8 mouse cellular contexts compared by ENCODE assay signal in genomic region chr5:128917116-128917959, GRCm38 (mm10). TPM values are rescaled to one million over a fixed set of nuclear protein-coding genes. Genes with fewer than 3 reads are reported as not detected.
A peak's percentile ranks its signal among the peaks of the same experiment; 100 is the strongest.
DNase-seq lines count a peak whose midpoint lies in the region; TF ChIP-seq lines count a peak whose summit lies in the region.

No protein-coding gene starts in this region.

- no peaks in the 10 kb centered on the region for H3K79me2 ChIP-seq in myocyte (ENCODE audit: control insufficient read depth, insufficient read depth)

- H3K27me3 ChIP-seq in heart, embryonic 10.5 days (ENCODE audit: insufficient read depth, poor library complexity, severe bottlenecking), result no peaks in the 10 kb centered on the region
- H3K27me3 ChIP-seq in limb, embryonic 10.5 days (ENCODE audit: low read depth, poor library complexity, severe bottlenecking), result no peaks in the 10 kb centered on the region
- no peaks in the 10 kb centered on the region for H3K27me3 ChIP-seq in myocyte (ENCODE audit: control insufficient read depth, insufficient read depth, insufficient read length)

- intact Hi-C loops in heart, postnatal 25 days (cut with DNase I), result no loop called here
- intact Hi-C loops in heart, postnatal 10 days (cut with DNase I), result no loop called here

- H3K9me3 ChIP-seq in heart, embryonic 10.5 days, result no peaks in the 10 kb centered on the region
- H3K9me3 ChIP-seq in limb, embryonic 10.5 days (replicated peaks), result no peaks in the 10 kb centered on the region

- H3K36me3 ChIP-seq in heart, embryonic 10.5 days, result no peaks in the 10 kb centered on the region
- H3K36me3 ChIP-seq in limb, embryonic 10.5 days, result no peaks in the 10 kb centered on the region
- no peaks in the 10 kb centered on the region for H3K36me3 ChIP-seq in myocyte (ENCODE audit: control insufficient read depth, insufficient read depth)

- H3K4me1 ChIP-seq in heart, embryonic 10.5 days, result peaks cover 11% of the 10 kb centered on the region
- peaks cover 14% of the 10 kb centered on the region for H3K4me1 ChIP-seq in limb, embryonic 10.5 days

- H3ac ChIP-seq in myocyte (ENCODE audit: control insufficient read depth, insufficient read length), result no peak overlapping the region

- H3K27ac ChIP-seq in heart, embryonic 10.5 days, result no peak overlapping the region
- H3K27ac ChIP-seq in limb, embryonic 10.5 days, result no peak overlapping the region

- TF ChIP-seq POLR2A in myocyte (IDR thresholded peaks at IDR 0.05; ENCODE audit: insufficient read length, low read depth), result no peak

- no peak overlapping the region for H3K4me3 ChIP-seq in heart, embryonic 10.5 days
- no peak overlapping the region for H3K4me3 ChIP-seq in limb, embryonic 10.5 days
- H3K4me3 ChIP-seq in myocyte, result no peak overlapping the region

- H3K4me2 ChIP-seq in myocyte (ENCODE audit: low read depth), result no peak overlapping the region

- 8% methylated on average over 10 of the region's 10 CpGs for WGBS in heart, embryonic 10.5 days
- WGBS in limb, embryonic 10.5 days, result 10% methylated on average over 10 of the region's 10 CpGs

- peak; percentile 92 for DNase-seq in heart, embryonic 10.5 days (ENCODE audit: low spot score)
- DNase-seq in heart, postnatal 25 days (ENCODE audit: low spot score), result no peak
- peak; percentile 52 for DNase-seq in adrenal gland, adult 2 months
- DNase-seq in heart, postnatal 10 days, result peak; percentile 74 to 84
- DNase-seq in limb, embryonic 10.5 days (ENCODE audit: low spot score), result peak; percentile 93
- DNase-seq in T-cell, adult 2 months (ENCODE audit: low spot score), result no peak
- no peak for DNase-seq in left cerebral cortex, adult 18-20 months (ENCODE audit: low spot score in 2 of 2)

TF ChIP-seq in myocyte, 11 proteins besides CTCF, POLR2A, EP300 and RAD21:
- TF ChIP-seq REST (IDR thresholded peaks at IDR 0.05; ENCODE audit: insufficient read depth, insufficient read length) (peak; percentile 68), MAX (IDR thresholded peaks at IDR 0.05; ENCODE audit: low read depth) (no peak), MYOD1 (IDR thresholded peaks at IDR 0.05; ENCODE audit: control insufficient read depth in 1 of 3, insufficient read length in 2 of 3, low read depth in 2 of 3) (no peak)

RNA-seq across cellular contexts. Expression of gene Rimbp2, which starts 35.9 kb away (rescaled TPM):
- polyA plus RNA-seq in heart, embryonic 10.5 days (2016; fragmentation: Nextera tagmentation; extraction: Ambion mirVana), result 0.20 and 0.55 TPM in 2 replicates
- total RNA-seq in heart, postnatal 25 days (2021), result under 1 TPM in 1 of 2 experiments, not detected in 1; 0.20 TPM
- total RNA-seq in adrenal gland, adult 2 months (2021), result 1 to 10 TPM; 3.8 to 7.9 TPM
- polyA plus RNA-seq in adrenal gland, adult 2 months (2012; rRNA removed), result 2.0 and 3.6 TPM in 2 replicates
- under 1 TPM in 1 of 2 experiments, not detected in 1; 0.07 TPM for total RNA-seq in heart, postnatal 10 days (2021)
- polyA plus RNA-seq in limb, embryonic 10.5 days (2016; fragmentation: Nextera tagmentation; extraction: Ambion mirVana), result 0.05 and 0.08 TPM in 2 replicates
- not detected for polyA plus RNA-seq in myocyte (2012; fragmentation: generic; extraction: Trizol)
- 100 to 1,000 TPM; 124 to 128 TPM for total RNA-seq in left cerebral cortex, adult 18-20 months (2021)

Comparison
In these comparisons a context has a peak if more than half of its experiments do, and no peak if none do; other contexts are left out.
1. DNase-seq: peak in heart, embryonic 10.5 days (single experiment), adrenal gland, adult 2 months (single experiment), heart, postnatal 10 days (2 of 2) and limb, embryonic 10.5 days (single experiment); none in heart, postnatal 25 days (single experiment), T-cell, adult 2 months (single experiment) and left cerebral cortex, adult 18-20 months (0 of 2).
2. RNA of gene Rimbp2, which starts 35.9 kb away (total RNA-seq): 124 to 128 TPM in left cerebral cortex, adult 18-20 months; 3.8 to 7.9 TPM in adrenal gland, adult 2 months, 0.20 TPM in heart, postnatal 25 days and 0.07 TPM in heart, postnatal 10 days; every median in the first group is over 10 times any median in the second.